Mouse (Mus musculus): Measurements from ENCODE around the gene Shroom3. TPM values are rescaled to one million over a fixed set of nuclear protein-coding genes. Genes with fewer than 3 reads are reported as not detected.

Shroom3 gene
- polyA plus RNA-seq, 1 experiment from 2014 or later, result 15.2 TPM

GRCm38 (mm10) chr5:92812936-92813335, 129.7 kb downstream of the Shroom3 start:
- 0 out of 2 replicates have a peak overlapping the region, but pooled peaks have one; percentile 21 for H3K4me2 ChIP-seq (ENCODE audit: low read depth, low read length, severe bottlenecking)
- no peaks in the 10 kb centered on the region; the same call in 1 of the 2 replicates for H3K9me3 ChIP-seq (ENCODE audit: control insufficient read depth, low read length)
- peak; percentile 81 for ATAC-seq (replicated peaks; ENCODE audit: low FRiP score)
- no peaks in the 10 kb centered on the region for H3K36me3 ChIP-seq (ENCODE audit: control insufficient read depth, insufficient read depth, low read length)
- no peak overlapping the region for H3K4me3 ChIP-seq (ENCODE audit: low read depth, low read length)
- 0 out of 2 replicates have a peak overlapping the region, but pooled peaks have one; percentile 34 for H3K27ac ChIP-seq (ENCODE audit: low read depth, low read length)
- 3% methylated on average over 8 of the region's 8 CpGs for WGBS
- H3K9ac ChIP-seq (ENCODE audit: low read length), result no peak overlapping the region
- peak; percentile 76 for DNase-seq (ENCODE audit: low spot score)
- H3K4me1 ChIP-seq (replicated peaks; ENCODE audit: control insufficient read depth, insufficient read depth, low read length), result peaks cover 34% of the 10 kb centered on the region
- H3K27me3 ChIP-seq (ENCODE audit: control insufficient read depth, insufficient read depth, low read length), result no peaks in the 10 kb centered on the region

DNA sequence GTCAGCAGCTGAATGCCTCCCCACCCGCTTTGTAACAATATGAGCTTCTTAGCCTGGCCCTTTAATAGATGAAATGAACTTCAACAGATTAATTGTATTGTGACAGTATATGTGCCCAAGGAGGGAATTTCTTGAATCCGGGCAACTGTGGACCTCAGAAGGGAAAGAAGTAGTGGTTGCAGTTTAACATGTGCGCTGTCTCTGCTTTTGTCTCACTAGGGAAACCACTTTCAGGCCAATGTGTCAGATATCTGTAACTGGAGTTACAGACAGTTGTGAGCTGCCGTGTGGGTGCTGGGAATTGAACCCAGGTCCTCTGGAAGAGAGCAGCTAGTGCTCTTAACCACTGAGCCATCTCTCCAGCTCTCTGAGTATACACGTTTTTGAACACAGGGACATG, 130.3 kb downstream of the Shroom3 start:
- H3K27ac ChIP-seq (ENCODE audit: low read depth, low read length), result peak overlapping the region; percentile 34; the same call in 1 of the 2 replicates
- ATAC-seq (replicated peaks; ENCODE audit: low FRiP score), result no peak
- no peaks in the 10 kb centered on the region for H3K36me3 ChIP-seq (ENCODE audit: control insufficient read depth, insufficient read depth, low read length)
- DNase-seq (ENCODE audit: low spot score), result no peak
- H3K9ac ChIP-seq (ENCODE audit: low read length), result no peak overlapping the region
- peaks cover 31% of the 10 kb centered on the region for H3K4me1 ChIP-seq (replicated peaks; ENCODE audit: control insufficient read depth, insufficient read depth, low read length)
- no peak overlapping the region for H3K4me3 ChIP-seq (ENCODE audit: low read depth, low read length)
- 62% methylated on average over 5 of the region's 5 CpGs for WGBS
- H3K9me3 ChIP-seq (ENCODE audit: control insufficient read depth, low read length), result no peaks in the 10 kb centered on the region; the same call in 1 of the 2 replicates
- H3K4me2 ChIP-seq (ENCODE audit: low read depth, low read length, severe bottlenecking), result no peak overlapping the region
- no peaks in the 10 kb centered on the region for H3K27me3 ChIP-seq (ENCODE audit: control insufficient read depth, insufficient read depth, low read length)

GRCm38 (mm10) chr5:92814621-92815020, 131.4 kb downstream of the Shroom3 start:
- ATAC-seq (replicated peaks; ENCODE audit: low FRiP score), result no peak
- no peak overlapping the region for H3K4me2 ChIP-seq (ENCODE audit: low read depth, low read length, severe bottlenecking)
- WGBS, result 87% methylated on average over 3 of the region's 3 CpGs

DNA sequence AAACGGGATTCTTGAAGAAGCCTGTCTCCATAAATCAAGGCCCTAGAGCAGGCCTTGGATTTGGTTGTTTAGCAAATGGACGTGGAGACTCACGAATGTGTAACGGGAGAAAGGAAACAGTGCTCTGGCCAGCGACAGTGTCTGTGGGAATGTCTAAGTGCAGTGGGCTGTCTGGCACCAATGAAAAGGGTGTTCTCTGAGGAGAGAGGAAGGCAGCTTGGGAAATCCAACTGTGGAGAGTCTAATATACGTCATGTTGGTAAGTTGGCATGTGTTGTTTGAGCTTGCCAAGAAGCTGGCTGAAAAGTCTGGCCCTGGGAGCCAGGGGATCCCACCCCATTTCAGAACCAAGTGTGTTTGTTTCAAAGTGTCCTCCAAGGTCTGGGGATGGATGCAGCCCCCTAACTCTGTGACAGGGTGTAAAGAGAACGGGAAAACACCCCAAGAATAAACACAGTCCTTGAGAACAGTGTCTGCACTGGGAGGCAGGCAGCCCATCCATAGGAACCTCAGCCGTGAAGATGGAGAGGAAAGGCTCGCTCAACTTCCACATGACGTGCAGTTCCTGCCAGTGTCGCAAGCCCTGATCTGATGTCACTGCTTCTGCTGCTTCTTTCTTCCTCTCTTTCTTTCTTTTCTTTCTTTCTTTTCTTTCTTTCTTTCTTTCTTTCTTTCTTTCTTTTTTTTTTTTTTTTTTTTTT, 134.0 kb downstream of the Shroom3 start:
- no peak for DNase-seq (ENCODE audit: low spot score)
- H3K27me3 ChIP-seq (ENCODE audit: control insufficient read depth, insufficient read depth, low read length), result no peaks in the 10 kb centered on the region
- no peak overlapping the region for H3K4me3 ChIP-seq (ENCODE audit: low read depth, low read length)
- H3K9me3 ChIP-seq (ENCODE audit: control insufficient read depth, low read length), result no peaks in the 10 kb centered on the region; the same call in 1 of the 2 replicates
- H3K9ac ChIP-seq (ENCODE audit: low read length), result no peak overlapping the region
- peaks cover 7% of the 10 kb centered on the region; the same call in 1 of the 2 replicates for H3K4me1 ChIP-seq (replicated peaks; ENCODE audit: control insufficient read depth, insufficient read depth, low read length)
- no peak overlapping the region for H3K4me2 ChIP-seq (ENCODE audit: low read depth, low read length, severe bottlenecking)
- ATAC-seq (replicated peaks; ENCODE audit: low FRiP score), result no peak
- H3K36me3 ChIP-seq (ENCODE audit: control insufficient read depth, insufficient read depth, low read length), result no peaks in the 10 kb centered on the region
- H3K27ac ChIP-seq (ENCODE audit: low read depth, low read length), result no peak overlapping the region
- WGBS, result 90% methylated on average over 11 of the region's 11 CpGs

More at GRCm38 (mm10) chr5:92814621-92815020, 131.4 kb downstream of the Shroom3 start:
- H3K27me3 ChIP-seq (ENCODE audit: control insufficient read depth, insufficient read depth, low read length), result no peaks in the 10 kb centered on the region
- no peak overlapping the region for H3K4me3 ChIP-seq (ENCODE audit: low read depth, low read length)
- H3K27ac ChIP-seq (ENCODE audit: low read depth, low read length), result no peak overlapping the region
- peaks cover 24% of the 10 kb centered on the region for H3K4me1 ChIP-seq (replicated peaks; ENCODE audit: control insufficient read depth, insufficient read depth, low read length)
- no peaks in the 10 kb centered on the region for H3K36me3 ChIP-seq (ENCODE audit: control insufficient read depth, insufficient read depth, low read length)
- no peak overlapping the region for H3K9ac ChIP-seq (ENCODE audit: low read length)
- no peaks in the 10 kb centered on the region; the same call in 1 of the 2 replicates for H3K9me3 ChIP-seq (ENCODE audit: control insufficient read depth, low read length)
- no peak for DNase-seq (ENCODE audit: low spot score)

DNA sequence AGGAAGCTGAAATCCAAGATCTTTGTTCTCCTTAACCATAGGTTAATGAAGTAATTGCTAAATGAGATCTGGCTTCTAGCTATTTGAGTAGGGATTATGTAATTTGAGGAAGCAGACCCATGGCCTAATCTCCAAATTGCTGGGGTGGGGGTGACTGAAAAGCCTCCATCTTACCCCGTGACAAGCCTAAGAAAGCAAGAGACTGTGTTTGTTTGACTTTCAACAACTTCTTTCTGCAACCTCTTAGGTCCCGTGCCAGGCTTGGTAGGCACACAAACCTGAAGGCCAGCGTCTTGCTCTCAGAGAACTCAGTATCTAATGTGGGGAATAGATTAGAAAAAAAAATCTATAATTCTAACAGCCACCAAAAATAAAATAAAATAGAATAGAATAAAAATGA, 138.1 kb downstream of the Shroom3 start:
- Histone ChIP-seq H3K27me3 (ENCODE audit: control insufficient read depth, insufficient read depth, low read length) (no peaks in the 10 kb centered on the region), H3K4me2 (ENCODE audit: low read depth, low read length, severe bottlenecking) (no peak overlapping the region), H3K4me1 (replicated peaks; ENCODE audit: control insufficient read depth, insufficient read depth, low read length) (no peaks in the 10 kb centered on the region), H3K27ac (ENCODE audit: low read depth, low read length) (no peak overlapping the region), H3K36me3 (ENCODE audit: control insufficient read depth, insufficient read depth, low read length) (no peaks in the 10 kb centered on the region), H3K9me3 (ENCODE audit: control insufficient read depth, low read length) (no peaks in the 10 kb centered on the region), H3K9ac (ENCODE audit: low read length) (no peak overlapping the region), H3K4me3 (ENCODE audit: low read depth, low read length) (no peak overlapping the region)
- DNase-seq (ENCODE audit: low spot score) (no peak), ATAC-seq (replicated peaks; ENCODE audit: low FRiP score) (no peak)
- WGBS, result 44% methylated on average over 3 of the region's 3 CpGs

GRCm38 (mm10) chr5:92823495-92823894, 140.3 kb downstream of the Shroom3 start:
- 81% methylated on average over 7 of the region's 7 CpGs for WGBS
- no peaks in the 10 kb centered on the region for H3K4me1 ChIP-seq (replicated peaks; ENCODE audit: control insufficient read depth, insufficient read depth, low read length)

GRCm38 (mm10) chr5:92824304-92825009, 141.2 kb downstream of the Shroom3 start:
- 86% methylated on average over 10 of the region's 10 CpGs for WGBS

More at GRCm38 (mm10) chr5:92823495-92823894, 140.3 kb downstream of the Shroom3 start:
- ATAC-seq (replicated peaks; ENCODE audit: low FRiP score) (no peak), DNase-seq (ENCODE audit: low spot score) (no peak)
- no peak overlapping the region for H3K9ac ChIP-seq (ENCODE audit: low read length)
- H3K9me3 ChIP-seq (ENCODE audit: control insufficient read depth, low read length), result no peaks in the 10 kb centered on the region
- no peak overlapping the region for H3K4me3 ChIP-seq (ENCODE audit: low read depth, low read length)
- no peaks in the 10 kb centered on the region for H3K36me3 ChIP-seq (ENCODE audit: control insufficient read depth, insufficient read depth, low read length)
- H3K27ac ChIP-seq (ENCODE audit: low read depth, low read length), result no peak overlapping the region
- H3K27me3 ChIP-seq (ENCODE audit: control insufficient read depth, insufficient read depth, low read length), result no peaks in the 10 kb centered on the region
- no peak overlapping the region for H3K4me2 ChIP-seq (ENCODE audit: low read depth, low read length, severe bottlenecking)

GRCm38 (mm10) chr5:92830391-92830790, 147.2 kb downstream of the Shroom3 start:
- no peaks in the 10 kb centered on the region for H3K9me3 ChIP-seq (ENCODE audit: control insufficient read depth, low read length)
- no peaks in the 10 kb centered on the region for H3K4me1 ChIP-seq (replicated peaks; ENCODE audit: control insufficient read depth, insufficient read depth, low read length)
- H3K4me2 ChIP-seq (ENCODE audit: low read depth, low read length, severe bottlenecking), result no peak overlapping the region
- no peak overlapping the region for H3K9ac ChIP-seq (ENCODE audit: low read length)
- H3K4me3 ChIP-seq (ENCODE audit: low read depth, low read length), result no peak overlapping the region
- no peaks in the 10 kb centered on the region for H3K27me3 ChIP-seq (ENCODE audit: control insufficient read depth, insufficient read depth, low read length)
- no peak for ATAC-seq (replicated peaks; ENCODE audit: low FRiP score)
- DNase-seq (ENCODE audit: low spot score), result no peak
- WGBS, result 81% methylated on average over 1 of the region's 1 CpGs
- no peaks in the 10 kb centered on the region for H3K36me3 ChIP-seq (ENCODE audit: control insufficient read depth, insufficient read depth, low read length)
- no peak overlapping the region for H3K27ac ChIP-seq (ENCODE audit: low read depth, low read length)

More at GRCm38 (mm10) chr5:92824304-92825009, 141.2 kb downstream of the Shroom3 start:
- Histone ChIP-seq H3K4me1 (replicated peaks; ENCODE audit: control insufficient read depth, insufficient read depth, low read length) (no peaks in the 10 kb centered on the region), H3K9me3 (ENCODE audit: control insufficient read depth, low read length) (no peaks in the 10 kb centered on the region), H3K36me3 (ENCODE audit: control insufficient read depth, insufficient read depth, low read length) (no peaks in the 10 kb centered on the region), H3K27ac (ENCODE audit: low read depth, low read length) (no peak overlapping the region), H3K4me3 (ENCODE audit: low read depth, low read length) (no peak overlapping the region), H3K4me2 (ENCODE audit: low read depth, low read length, severe bottlenecking) (no peak overlapping the region), H3K9ac (ENCODE audit: low read length) (no peak overlapping the region), H3K27me3 (ENCODE audit: control insufficient read depth, insufficient read depth, low read length) (no peaks in the 10 kb centered on the region)
- no peak for ATAC-seq (replicated peaks; ENCODE audit: low FRiP score)
- no peak for DNase-seq (ENCODE audit: low spot score)
